Mouse (Mus musculus) forebrain, postnatal 0 days (tissue): ENCODE data around the gene Setdb2. TPM values are rescaled to one million over a fixed set of nuclear protein-coding genes. Genes with fewer than 3 reads are reported as not detected.

ENCODE experiments used
- ATAC-seq: fragments of 200-750 bp; cut with Nextera tagmentation; 2 replicates; pipeline ENCODE4 v1.8.0; 2017; ENCODE audit warnings: mild to moderate bottlenecking, moderate library complexity
- DNase-seq: peaks from one replicate; pipeline ENCODE4 v3.0.0-alpha.2; 2015
- H3K27ac ChIP-seq: fragments of 300-500 bp; sonication (generic); 2 replicates; pipeline ENCODE4 v1.5.1; 2014; ENCODE audit warnings: low read depth, mild to moderate bottlenecking, antibody characterized with exemption, low read length, moderate library complexity, mixed read lengths
- H3K27me3 ChIP-seq: fragments of 300-500 bp; sonication (generic); 2 replicates; pipeline ENCODE4 v1.6.1; 2014; ENCODE audit warnings: mild to moderate bottlenecking, low read length, mixed read lengths; ENCODE audit not compliant: insufficient read depth
- H3K36me3 ChIP-seq: fragments of 300-500 bp; sonication (generic); 2 replicates; pipeline ENCODE4 v1.6.1; 2014; ENCODE audit warnings: mild to moderate bottlenecking, moderate library complexity; ENCODE audit not compliant: insufficient read depth
- H3K4me1 ChIP-seq: fragments of 300-500 bp; sonication (generic); 2 replicates; pipeline ENCODE4 v1.6.1; 2014; ENCODE audit warnings: antibody characterized with exemption; ENCODE audit not compliant: insufficient read depth
- H3K4me2 ChIP-seq: fragments of 300-500 bp; sonication (generic); 2 replicates; pipeline ENCODE4 v1.6.1; 2014; ENCODE audit warnings: low read depth, mild to moderate bottlenecking, moderate library complexity
- H3K4me3 ChIP-seq: fragments of 300-500 bp; sonication (generic); 2 replicates; pipeline ENCODE4 v1.5.1; 2014; ENCODE audit warnings: low read depth, low read length, mixed read lengths
- H3K9ac ChIP-seq: fragments of 300-500 bp; sonication (generic); 2 replicates; pipeline ENCODE4 v1.6.1; 2014; ENCODE audit warnings: mild to moderate bottlenecking
- H3K9me3 ChIP-seq: fragments of 300-500 bp; sonication (generic); 2 replicates; pipeline ENCODE4 v1.6.1; 2016; ENCODE audit warnings: low read length
- CTCF ChIP-seq: sonication (generic); IDR thresholded peaks from 2 replicates; pipeline ENCODE4 v1.5.1; 2016; ENCODE audit warnings: antibody characterized with exemption, control low read depth, low read depth
- WGBS: fragments of 180-500 bp; shearing (Covaris S2); extraction: QIAGEN DNeasy Blood & Tissue Kit; methylation state at CpG from one replicate; pipeline ENCODE4 v1.1.7; 2014; 5-methylcytosine and 5-hydroxymethylcytosine counted together
- polyA plus RNA-seq: library from polyadenylated mRNA; unstranded; fragments of >200 nt; fragmentation: Nextera tagmentation; extraction: Ambion mirVana; gene quantifications from 2 replicates; pipeline ENCODE4 v1.2.1, GENCODE M21; 2015
- total RNA-seq: library from RNA; depleted of rRNA; stranded (reverse); fragments of >200 nt; gene quantifications from 2 replicates; pipeline ENCODE4 v1.2.3, GENCODE M21; 2014; rRNA removed

Gene Setdb2
- total and polyA plus RNA-seq, 2 experiments from 2014 or later = 5.2 to 7.9 TPM

DNA sequence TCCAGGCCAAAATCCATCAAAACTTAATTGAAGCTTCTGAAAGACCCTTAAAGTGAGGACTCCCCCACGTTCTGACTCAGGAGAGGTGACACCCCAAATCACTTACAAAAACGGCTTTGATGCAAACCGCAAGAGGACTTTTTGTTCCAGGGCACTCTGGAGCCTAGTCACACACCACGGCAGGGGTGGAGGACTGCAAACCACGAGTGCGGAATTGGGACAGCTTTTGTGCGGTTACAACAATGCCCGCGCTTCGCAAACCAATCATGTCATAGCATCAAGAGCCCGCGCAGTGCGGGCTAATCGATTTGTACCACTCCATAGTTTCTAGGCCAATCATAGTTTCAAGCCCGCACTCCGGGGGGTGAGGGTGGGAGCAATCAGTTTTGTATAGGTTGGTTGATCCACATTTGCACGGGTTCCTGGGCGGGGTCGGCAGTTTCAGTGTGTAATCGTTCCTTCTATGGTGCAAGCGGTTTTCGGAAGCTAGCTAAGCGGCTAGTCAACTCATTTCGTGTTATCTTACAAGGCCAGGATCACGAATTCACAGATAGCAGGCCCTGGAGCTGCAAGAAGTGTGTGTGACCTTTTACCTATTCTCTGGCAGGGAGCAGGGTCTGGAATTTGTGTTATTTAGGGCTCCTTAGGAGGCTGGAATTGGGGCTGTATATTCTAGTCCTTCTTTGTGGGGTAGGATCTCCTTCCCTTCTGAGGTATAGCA, 70.2 kb downstream of the Setdb2 start:
- 92% methylated on average over 25 of the region's 25 CpGs for WGBS
- ATAC-seq (no peak), DNase-seq (no peak)
- no peak for TF ChIP-seq CTCF
- Histone ChIP-seq H3K9ac (no peak overlapping the region), H3K4me3 (no peak overlapping the region), H3K27ac (no peak overlapping the region), H3K9me3 (no peaks in the 10 kb centered on the region), H3K4me2 (no peak overlapping the region), H3K4me1 (no peaks in the 10 kb centered on the region), H3K27me3 (no peaks in the 10 kb centered on the region), H3K36me3 (no peaks in the 10 kb centered on the region)

DNA sequence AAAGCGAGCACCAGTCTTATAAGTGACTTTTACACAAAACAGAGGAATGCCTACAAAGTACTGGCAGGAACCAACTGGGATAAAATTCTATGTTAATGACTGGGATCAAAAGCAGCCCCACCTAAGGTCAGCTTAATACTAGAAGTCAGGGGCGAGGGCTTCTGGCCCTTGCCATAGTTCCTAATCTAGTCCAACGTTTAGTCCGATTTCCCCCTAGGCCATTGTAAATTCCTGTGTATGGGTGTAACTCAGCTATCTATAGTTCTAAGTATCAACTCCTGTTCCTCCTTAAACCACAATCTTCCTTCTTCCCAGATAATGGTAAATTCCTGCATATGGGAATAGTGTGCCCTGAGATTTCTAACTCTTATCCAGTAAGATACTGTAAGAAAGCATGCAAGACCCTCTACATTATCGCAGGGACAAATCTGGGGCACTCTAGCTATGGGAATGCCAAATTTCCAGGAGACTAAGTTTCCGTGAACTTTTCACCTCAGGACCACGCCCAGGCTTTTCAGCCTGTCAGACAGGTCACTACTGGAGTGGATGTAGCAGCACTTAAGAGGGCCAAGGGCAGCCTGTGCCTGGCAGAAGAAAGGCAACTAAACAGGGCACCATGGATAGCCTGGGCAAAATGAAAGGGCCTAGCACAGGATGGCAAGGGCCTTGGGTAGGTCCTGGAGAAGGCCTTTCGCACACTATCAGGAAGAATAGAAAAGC, 74.1 kb downstream of the Setdb2 start:
- no peaks in the 10 kb centered on the region for H3K4me1 ChIP-seq
- DNase-seq = no peak
- H3K36me3 ChIP-seq = no peaks in the 10 kb centered on the region
- no peaks in the 10 kb centered on the region for H3K27me3 ChIP-seq
- no peaks in the 10 kb centered on the region for H3K9me3 ChIP-seq
- no peak for TF ChIP-seq CTCF
- no peak for ATAC-seq
- WGBS = 88% methylated on average over 8 of the region's 8 CpGs
- H3K4me2 ChIP-seq = no peak overlapping the region
- H3K27ac ChIP-seq = no peak overlapping the region
- no peak overlapping the region for H3K4me3 ChIP-seq
- no peak overlapping the region for H3K9ac ChIP-seq

DNA sequence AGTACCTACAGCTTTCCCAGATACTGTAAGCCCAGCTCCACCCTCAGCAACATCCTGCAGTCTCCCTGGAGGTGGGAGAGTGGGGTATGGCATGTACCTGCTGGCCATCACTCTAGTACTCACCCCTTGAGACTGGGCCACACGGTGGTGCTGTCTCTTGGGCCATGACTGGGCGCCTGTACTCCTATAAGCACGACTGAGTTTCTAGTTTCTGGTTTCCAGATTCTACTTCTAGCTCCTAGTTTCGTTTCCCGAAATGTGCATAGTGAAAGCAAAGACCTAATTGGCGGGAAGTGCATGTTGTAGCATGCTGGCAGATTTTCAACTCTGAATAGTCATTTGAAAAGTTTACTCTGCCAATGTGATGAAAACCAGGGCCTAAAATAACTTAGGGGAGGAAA, 75.4 kb downstream of the Setdb2 start, which contains the start of gene Phf11d:
TSS of gene Phf11d (minus strand) at position 227 of the 401 bp plus-strand sequence.
- Histone ChIP-seq H3K9me3 (no peaks in the 10 kb centered on the region), H3K4me1 (no peaks in the 10 kb centered on the region), H3K36me3 (no peaks in the 10 kb centered on the region), H3K27ac (no peak within 1 kb of the TSS), H3K9ac (no peak within 1 kb of the TSS), H3K27me3 (no peaks in the 10 kb centered on the region), H3K4me3 (no peak within 1 kb of the TSS), H3K4me2 (no peak within 1 kb of the TSS)
- ATAC-seq (no peak), DNase-seq (peak; percentile 14)
- WGBS = 73% methylated on average over 6 of the region's 6 CpGs
- TF ChIP-seq CTCF = no peak

Other genes with a start within 250 kb of the Setdb2 start
- 48.9 and 57.8 TPM in 2 replicates for gene Rcbtb1, start 239.7 kb downstream of the Setdb2 start, total RNA-seq
- gene Rcbtb1, start 239.7 kb downstream of the Setdb2 start, polyA plus RNA-seq = 16.8 and 33.5 TPM in 2 replicates
- not detected in 2 replicates for gene Gm6904, start 180.7 kb downstream of the Setdb2 start, total RNA-seq
- gene Gm6904, start 180.7 kb downstream of the Setdb2 start, polyA plus RNA-seq = not detected in 2 replicates
- gene Phf11a, start 143.4 kb downstream of the Setdb2 start, total RNA-seq = not detected in 2 replicates
- gene Phf11a, start 143.4 kb downstream of the Setdb2 start, polyA plus RNA-seq = not detected in 2 replicates
- 0.38 TPM in 1 of 2 replicates, not detected in the other for gene Phf11b, start 99.5 kb downstream of the Setdb2 start, total RNA-seq
- 0.46 and 0.53 TPM in 2 replicates for gene Phf11b, start 99.5 kb downstream of the Setdb2 start, polyA plus RNA-seq
- gene Phf11d, start 75.4 kb downstream of the Setdb2 start, total RNA-seq = 0.69 and 1.00 TPM in 2 replicates
- 0.49 and 0.85 TPM in 2 replicates for gene Phf11d, start 75.4 kb downstream of the Setdb2 start, polyA plus RNA-seq
- 0.05 and 0.38 TPM in 2 replicates for gene Phf11c, start 45.5 kb downstream of the Setdb2 start, total RNA-seq
- 0.06 and 0.16 TPM in 2 replicates for gene Phf11c, start 45.5 kb downstream of the Setdb2 start, polyA plus RNA-seq
- gene Cab39l, start 88 bp upstream of the Setdb2 start, total RNA-seq = 17.4 and 18.7 TPM in 2 replicates
- gene Cab39l, start 88 bp upstream of the Setdb2 start, polyA plus RNA-seq = 17.6 and 20.1 TPM in 2 replicates
- 5.1 and 8.8 TPM in 2 replicates for gene Cdadc1, start 157.1 kb upstream of the Setdb2 start, total RNA-seq
- gene Cdadc1, start 157.1 kb upstream of the Setdb2 start, polyA plus RNA-seq = 33.8 and 34.6 TPM in 2 replicates
- gene Shisa2, start 184.4 kb upstream of the Setdb2 start, total RNA-seq = 11.8 and 12.6 TPM in 2 replicates
- gene Shisa2, start 184.4 kb upstream of the Setdb2 start, polyA plus RNA-seq = 5.2 and 7.1 TPM in 2 replicates